Mouse (Mus musculus) stomach, embryonic 15.5 days (tissue): ENCODE results near the gene Rec8. TPM values are rescaled to one million over a fixed set of nuclear protein-coding genes. Genes with fewer than 3 reads are reported as not detected.

Source experiments
- ATAC-seq: fragments of 200-750 bp; cut with Nextera tagmentation; 2 replicates; pipeline ENCODE4 v1.8.0; 2017; ENCODE audit warnings: low read depth, moderate number of reproducible peaks, moderate TSS enrichment; ENCODE audit not compliant: insufficient read depth, low FRiP score
- H3K27ac ChIP-seq: fragments of 300-500 bp; sonication (generic); 2 replicates; pipeline ENCODE4 v1.5.1; 2015; ENCODE audit warnings: mild to moderate bottlenecking, inconsistent platforms
- H3K27me3 ChIP-seq: fragments of 300-500 bp; sonication (generic); replicated peaks from 2 replicates; pipeline ENCODE4 v1.6.1; 2015; ENCODE audit warnings: inconsistent platforms
- H3K36me3 ChIP-seq: fragments of 300-500 bp; sonication (generic); 2 replicates; pipeline ENCODE4 v1.6.1; 2015; ENCODE audit warnings: inconsistent platforms
- H3K4me1 ChIP-seq: fragments of 300-500 bp; sonication (generic); 2 replicates; pipeline ENCODE4 v1.6.1; 2015; ENCODE audit warnings: inconsistent platforms
- H3K4me2 ChIP-seq: fragments of 300-500 bp; sonication (generic); 2 replicates; pipeline ENCODE4 v1.6.1; 2015; ENCODE audit warnings: mild to moderate bottlenecking, inconsistent platforms
- H3K4me3 ChIP-seq: fragments of 300-500 bp; sonication (generic); replicated peaks from 2 replicates; pipeline ENCODE4 v1.5.1; 2015; ENCODE audit warnings: inconsistent platforms
- H3K9ac ChIP-seq: fragments of 300-500 bp; sonication (generic); 2 replicates; pipeline ENCODE4 v1.6.1; 2015; ENCODE audit warnings: inconsistent platforms
- H3K9me3 ChIP-seq: fragments of 300-500 bp; sonication (generic); 2 replicates; pipeline ENCODE4 v1.6.1; 2016; ENCODE audit warnings: inconsistent platforms
- WGBS: fragments of 180-500 bp; shearing (Covaris S2); methylation state at CpG from one replicate; pipeline ENCODE4 v1.1.7; 2015; 5-methylcytosine and 5-hydroxymethylcytosine counted together
- polyA plus RNA-seq: library from polyadenylated mRNA; unstranded; fragments of >200 nt; fragmentation: Nextera tagmentation; extraction: Ambion mirVana; gene quantifications from 2 replicates; pipeline ENCODE4 v1.2.1, GENCODE M21; 2015

The Rec8 gene
- polyA plus RNA-seq, 1 experiment from 2014 or later = 9.2 TPM

DNA sequence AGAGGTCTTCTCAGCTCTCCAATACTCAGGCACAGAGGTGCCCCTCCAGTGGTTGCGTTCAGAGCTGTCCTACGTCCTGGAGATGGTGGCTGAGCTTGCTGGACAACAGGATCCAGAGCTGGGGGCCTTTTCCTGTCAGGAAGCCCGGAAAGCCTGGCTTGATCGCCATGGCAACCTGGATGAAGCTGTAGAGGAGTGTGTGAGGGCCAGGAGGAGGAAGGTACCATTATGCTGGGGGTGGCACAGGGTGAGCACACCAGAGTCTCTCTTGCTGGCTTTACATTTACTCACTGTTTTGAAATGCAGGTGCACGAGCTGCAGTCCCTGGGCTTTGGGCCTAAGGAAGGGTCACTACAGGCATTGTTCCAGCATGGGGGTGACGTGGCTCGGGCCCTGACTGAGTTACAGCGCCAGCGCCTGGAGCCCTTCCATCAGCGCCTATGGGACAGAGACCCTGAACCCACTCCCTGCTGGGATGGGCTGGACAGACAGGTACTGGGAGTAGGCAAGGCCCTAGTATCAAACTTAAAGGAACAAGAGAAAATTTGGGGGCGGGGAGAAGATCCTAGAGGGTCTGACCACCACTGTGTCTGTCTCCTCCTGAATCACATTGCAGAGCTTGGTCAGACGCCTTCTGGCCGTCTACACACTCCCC, 21.7 kb upstream of the Rec8 start:
- Histone ChIP-seq H3K9ac (no peak overlapping the region), H3K27me3 (no peaks in the 10 kb centered on the region), H3K36me3 (peaks cover 52% of the 10 kb centered on the region), H3K4me3 (no peak overlapping the region), H3K27ac (no peak overlapping the region), H3K4me1 (0 out of 2 replicates have a peak, but pooled peaks cover 9% of the 10 kb centered on the region), H3K9me3 (no peaks in the 10 kb centered on the region), H3K4me2 (no peak overlapping the region)
- ATAC-seq = no peak
- WGBS = 79% methylated on average over 13 of the region's 13 CpGs

DNA sequence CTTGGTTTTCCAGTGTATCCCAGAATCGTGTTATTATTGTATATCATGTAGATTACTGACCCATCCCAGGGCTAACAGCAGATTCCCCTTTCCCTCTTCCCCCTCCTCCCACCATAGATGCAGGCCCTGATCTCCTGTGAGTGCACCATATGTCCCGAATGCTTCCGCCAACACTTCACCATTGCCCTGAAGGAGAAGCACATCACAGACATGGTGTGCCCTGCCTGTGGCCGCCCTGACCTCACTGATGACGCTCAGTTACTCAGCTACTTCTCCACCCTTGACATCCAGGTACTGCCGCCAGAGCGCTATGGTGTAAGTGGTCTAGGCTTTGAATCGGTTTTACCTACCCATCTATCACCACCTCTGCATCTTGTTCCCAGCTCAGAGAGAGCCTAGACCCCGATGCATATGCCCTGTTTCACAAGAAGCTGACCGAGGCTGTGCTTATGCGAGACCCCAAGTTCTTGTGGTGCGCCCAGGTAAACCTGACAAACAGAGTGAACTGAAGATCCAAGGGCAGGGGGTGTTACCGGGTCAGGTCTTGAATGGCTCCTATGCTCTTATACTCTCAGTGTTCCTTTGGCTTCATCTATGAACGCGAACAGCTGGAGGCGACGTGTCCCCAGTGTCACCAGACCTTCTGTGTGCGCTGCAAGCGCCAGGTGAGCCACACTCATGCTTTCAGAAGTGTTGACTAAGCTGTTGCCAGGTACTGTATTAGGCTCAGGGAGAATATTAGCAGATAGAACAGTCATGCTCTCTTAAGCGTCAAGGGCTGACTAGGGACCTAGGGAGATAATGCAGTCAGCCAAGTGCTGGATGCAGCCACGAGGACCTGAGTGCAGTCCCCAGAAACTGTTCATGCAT, 19.1 kb upstream of the Rec8 start:
- peaks cover 62% of the 10 kb centered on the region for H3K36me3 ChIP-seq
- no peaks in the 10 kb centered on the region for H3K27me3 ChIP-seq
- no peak overlapping the region for H3K27ac ChIP-seq
- no peak overlapping the region for H3K4me3 ChIP-seq
- WGBS = 92% methylated on average over 21 of the region's 21 CpGs
- H3K9ac ChIP-seq = no peak overlapping the region
- no peaks in the 10 kb centered on the region for H3K9me3 ChIP-seq
- no peak overlapping the region for H3K4me2 ChIP-seq
- ATAC-seq = no peak
- peaks cover 5% of the 10 kb centered on the region; the same call in 1 of the 2 replicates for H3K4me1 ChIP-seq

DNA sequence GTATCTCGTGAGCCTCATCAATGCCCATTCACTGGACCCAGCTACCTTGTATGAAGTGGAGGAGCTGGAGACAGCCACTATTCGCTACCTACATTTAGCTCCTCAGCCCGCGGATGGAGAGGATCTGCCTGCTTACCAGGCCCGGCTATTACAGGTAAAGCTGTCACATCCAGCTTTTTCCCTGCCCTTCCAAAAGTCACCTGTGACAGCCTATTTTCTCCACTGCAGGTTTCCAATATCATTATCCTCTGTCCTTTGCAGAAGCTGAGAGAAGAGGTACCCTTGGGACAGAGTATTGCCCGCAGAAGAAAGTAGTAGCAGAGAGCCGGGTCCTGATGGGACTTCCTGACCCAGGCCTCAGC, 14.6 kb upstream of the Rec8 start, which contains the start of gene Irf9:
Irf9 (plus strand) TSS at position 301 of the 362 bp plus-strand sequence.
- Histone ChIP-seq H3K36me3 (peaks cover 51% of the 10 kb centered on the region), H3K4me3 (peak within 1 kb of the TSS; percentile 45), H3K9ac (peak within 1 kb of the TSS; percentile 18; the same call in 1 of the 2 replicates), H3K27ac (peak within 1 kb of the TSS; percentile 85), H3K27me3 (no peaks in the 10 kb centered on the region), H3K4me1 (peaks cover 10% of the 10 kb centered on the region), H3K9me3 (no peaks in the 10 kb centered on the region), H3K4me2 (peak within 1 kb of the TSS; percentile 59)
- no peak for ATAC-seq
- 86% methylated on average over 7 of the region's 7 CpGs for WGBS

DNA sequence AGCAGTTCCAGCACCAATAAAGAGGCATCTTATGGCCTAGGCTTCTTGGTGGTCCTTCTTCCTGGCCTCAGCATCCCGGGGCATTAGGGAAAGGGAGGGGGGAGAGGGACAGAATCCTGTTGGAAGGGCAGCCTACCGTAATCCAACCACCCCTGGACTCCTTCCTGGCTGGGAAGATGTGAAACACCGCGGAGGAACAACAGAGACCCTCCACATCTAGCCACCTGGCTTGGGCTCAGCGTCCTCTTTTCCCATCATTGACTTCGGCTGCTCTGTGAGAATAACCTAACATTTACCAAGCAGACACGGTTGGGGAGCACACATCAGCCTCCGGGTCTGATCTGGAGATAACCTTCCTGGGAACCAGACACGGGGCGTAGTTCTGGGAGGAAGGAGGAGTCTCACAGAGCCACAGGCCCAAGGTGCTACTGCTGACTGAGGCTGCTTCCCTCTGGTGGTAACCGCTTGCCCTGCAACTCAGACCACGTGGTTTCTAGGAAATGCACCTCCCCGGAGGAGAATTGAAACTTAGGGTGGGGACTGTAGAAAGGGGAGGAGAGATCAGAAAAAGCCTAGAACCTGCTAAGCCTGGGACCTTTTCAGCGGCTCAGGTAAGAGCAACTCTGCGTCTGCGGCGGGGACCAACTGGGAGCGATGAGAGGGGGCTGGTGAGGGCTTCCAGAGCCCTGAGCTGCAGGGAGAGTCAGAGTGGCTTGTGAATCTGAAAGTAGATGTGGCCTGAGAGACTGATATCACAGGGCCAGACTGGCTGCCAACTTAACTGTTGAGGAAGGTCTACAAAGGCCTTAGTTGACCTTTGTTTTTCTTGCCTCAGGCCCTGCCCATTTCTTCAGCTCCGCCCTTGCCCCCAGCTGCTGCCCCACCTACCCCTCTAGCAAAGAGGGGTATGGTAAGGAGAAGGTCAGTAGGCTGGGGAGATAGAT, 13.9 kb upstream of the Rec8 start:
- Histone ChIP-seq H3K27ac (peak overlapping the region; percentile 85), H3K36me3 (peaks cover 52% of the 10 kb centered on the region), H3K27me3 (no peaks in the 10 kb centered on the region), H3K4me1 (peaks cover 10% of the 10 kb centered on the region), H3K4me2 (peak overlapping the region; percentile 59), H3K4me3 (peak overlapping the region; percentile 45), H3K9ac (peak overlapping the region; percentile 18; the same call in 1 of the 2 replicates), H3K9me3 (no peaks in the 10 kb centered on the region)
- WGBS = 10% methylated on average over 19 of the region's 19 CpGs
- ATAC-seq = peak; percentile 95

DNA sequence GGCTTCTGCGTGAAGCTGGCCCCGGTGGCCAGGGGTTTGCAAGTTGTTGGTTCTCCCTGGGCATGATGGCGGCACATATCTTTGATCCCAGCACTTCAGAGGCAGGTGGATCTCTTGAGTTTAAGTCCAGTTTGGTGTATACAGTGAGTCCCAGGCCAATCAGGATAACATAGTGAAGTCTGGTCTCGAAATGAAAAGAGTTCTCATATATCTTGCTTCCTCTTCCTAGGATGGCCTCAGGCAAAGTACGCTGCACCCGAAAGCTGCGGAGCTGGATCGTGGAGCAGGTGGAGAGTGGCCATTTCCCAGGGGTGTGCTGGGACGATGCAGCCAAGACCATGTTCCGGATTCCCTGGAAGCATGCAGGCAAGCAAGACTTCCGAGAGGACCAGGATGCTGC, 13.0 kb upstream of the Rec8 start:
- H3K9me3 ChIP-seq = no peaks in the 10 kb centered on the region
- H3K9ac ChIP-seq = no peak overlapping the region
- ATAC-seq = no peak
- no peak overlapping the region for H3K4me3 ChIP-seq
- H3K36me3 ChIP-seq = peaks cover 46% of the 10 kb centered on the region
- H3K4me2 ChIP-seq = peak overlapping the region; percentile 59
- H3K27ac ChIP-seq = peak overlapping the region; percentile 85; the same call in 1 of the 2 replicates
- peaks cover 10% of the 10 kb centered on the region for H3K4me1 ChIP-seq
- 90% methylated on average over 11 of the region's 11 CpGs for WGBS
- no peaks in the 10 kb centered on the region for H3K27me3 ChIP-seq

DNA sequence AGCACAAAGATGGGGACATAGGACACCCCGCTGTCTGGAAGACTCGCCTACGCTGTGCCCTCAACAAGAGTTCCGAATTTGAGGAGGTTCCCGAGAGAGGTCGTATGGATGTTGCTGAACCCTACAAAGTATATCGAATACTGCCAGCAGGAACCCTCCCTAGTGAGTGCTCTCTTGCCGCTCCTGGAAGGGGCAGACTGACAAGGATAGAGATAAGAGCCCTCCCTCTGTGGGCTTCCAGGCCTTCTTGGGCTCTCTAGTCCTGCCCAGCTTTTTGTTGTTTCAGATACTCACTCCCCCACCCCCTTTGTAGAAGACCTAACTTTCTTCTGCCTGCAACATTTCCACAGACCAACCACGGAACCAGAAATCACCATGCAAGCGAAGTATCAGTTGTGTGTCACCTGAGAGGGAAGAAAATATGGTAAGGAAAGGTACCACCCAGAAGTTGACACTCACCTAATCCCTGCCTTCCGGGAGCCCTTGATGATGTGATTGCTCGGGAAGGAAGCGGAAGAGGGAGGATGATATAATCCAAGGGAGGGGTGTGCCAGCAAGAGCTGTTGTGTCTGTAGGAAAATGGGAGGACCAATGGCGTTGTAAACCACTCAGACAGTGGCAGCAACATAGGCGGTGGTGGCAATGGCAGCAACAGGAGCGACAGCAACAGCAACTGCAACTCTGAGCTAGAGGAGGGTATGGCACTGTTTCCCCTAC, 11.9 kb upstream of the Rec8 start:
- Histone ChIP-seq H3K27me3 (no peaks in the 10 kb centered on the region), H3K36me3 (peaks cover 39% of the 10 kb centered on the region), H3K4me2 (no peak overlapping the region), H3K9me3 (no peaks in the 10 kb centered on the region), H3K4me3 (no peak overlapping the region), H3K27ac (no peak overlapping the region), H3K4me1 (peaks cover 10% of the 10 kb centered on the region), H3K9ac (no peak overlapping the region)
- ATAC-seq = no peak
- 91% methylated on average over 16 of the region's 16 CpGs for WGBS

DNA sequence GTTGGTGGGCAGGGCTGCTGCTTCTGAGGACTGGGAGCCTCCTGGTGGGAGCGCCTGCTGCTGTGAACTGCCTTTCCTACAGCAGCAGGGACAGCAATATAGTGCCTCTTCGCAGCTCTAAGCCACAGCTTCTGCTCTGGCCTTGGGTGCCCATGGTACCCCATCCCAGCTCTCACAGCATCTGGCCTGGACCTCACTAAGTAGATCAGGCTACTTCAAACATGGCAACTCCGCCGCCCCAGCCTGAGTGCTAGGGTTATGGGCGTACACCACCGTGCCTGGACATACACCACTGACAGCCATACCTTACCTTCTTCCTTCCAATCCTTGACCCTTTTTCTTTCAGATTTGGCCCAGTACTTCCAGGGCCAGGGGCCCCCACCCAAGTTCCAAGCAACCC, 9.5 kb upstream of the Rec8 start:
- Histone ChIP-seq H3K27ac (no peak overlapping the region), H3K36me3 (peaks cover 27% of the 10 kb centered on the region; the same call in 1 of the 2 replicates)
- WGBS = 91% methylated on average over 6 of the region's 6 CpGs

DNA sequence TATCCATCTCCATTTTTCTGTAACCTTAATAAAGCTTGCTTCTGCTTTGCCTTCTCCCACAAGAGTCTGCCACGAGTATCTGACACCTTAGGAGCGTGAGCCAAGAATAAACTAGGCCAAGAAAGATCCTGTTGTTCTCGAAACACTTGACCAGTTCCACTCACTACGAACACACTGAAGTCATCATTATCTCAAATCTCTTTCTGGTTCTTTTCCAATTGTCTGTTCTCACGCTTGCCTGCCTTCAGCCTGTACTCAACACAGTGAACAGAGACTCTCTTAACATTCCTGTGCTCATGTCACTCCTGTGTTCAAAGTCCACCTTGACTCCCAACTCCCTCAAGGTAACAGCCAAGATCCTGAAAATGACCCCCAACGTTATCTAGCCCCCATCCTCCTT, 4.5 kb upstream of the Rec8 start:
- no peak overlapping the region for H3K27ac ChIP-seq
- H3K4me2 ChIP-seq = no peak overlapping the region
- H3K9me3 ChIP-seq = no peaks in the 10 kb centered on the region
- H3K27me3 ChIP-seq = no peaks in the 10 kb centered on the region
- H3K36me3 ChIP-seq = peaks cover 10% of the 10 kb centered on the region; the same call in 1 of the 2 replicates
- peaks cover 4% of the 10 kb centered on the region; the same call in 1 of the 2 replicates for H3K4me1 ChIP-seq
- no peak overlapping the region for H3K4me3 ChIP-seq
- H3K9ac ChIP-seq = no peak overlapping the region
- 69% methylated on average over 6 of the region's 6 CpGs for WGBS
- ATAC-seq = no peak

More for the DNA sequence above, 9.5 kb upstream of the Rec8 start:
- Histone ChIP-seq H3K9ac (no peak overlapping the region), H3K4me2 (no peak overlapping the region), H3K27me3 (no peaks in the 10 kb centered on the region), H3K4me3 (no peak overlapping the region), H3K4me1 (peaks cover 9% of the 10 kb centered on the region), H3K9me3 (no peaks in the 10 kb centered on the region)
- ATAC-seq = no peak

DNA sequence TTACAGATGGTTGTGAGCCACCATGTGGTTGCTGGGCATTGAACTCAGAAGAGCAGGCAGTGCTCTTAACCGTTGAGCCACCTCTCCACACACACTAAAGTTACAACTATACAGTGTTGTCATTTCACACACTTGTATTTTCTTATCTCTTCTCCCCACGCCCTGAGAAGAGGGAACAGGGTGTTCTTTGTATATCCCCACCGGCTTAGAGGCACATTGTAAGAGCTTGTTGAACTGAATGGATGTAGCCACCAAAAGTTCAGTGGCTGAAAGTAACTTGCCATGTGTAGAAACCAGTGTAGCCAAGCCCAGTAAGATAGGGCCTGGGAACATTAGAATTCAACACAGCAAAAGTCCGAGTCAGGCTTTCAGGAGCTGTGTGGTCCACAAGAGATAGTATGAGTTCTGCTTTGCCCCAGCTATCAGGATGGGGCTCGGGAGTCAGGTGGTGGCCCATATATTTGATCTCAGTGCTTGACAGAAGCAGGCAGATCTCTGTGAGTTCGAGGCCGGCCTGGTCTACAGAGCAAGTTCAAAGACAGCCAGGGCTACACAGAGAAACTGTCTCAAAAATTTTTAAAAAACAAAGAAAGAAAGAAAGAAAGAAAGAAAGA, 3.2 kb upstream of the Rec8 start:
- Histone ChIP-seq H3K27ac (no peak overlapping the region), H3K4me1 (peaks cover 10% of the 10 kb centered on the region), H3K9ac (no peak overlapping the region), H3K36me3 (0 out of 2 replicates have a peak, but pooled peaks cover 2% of the 10 kb centered on the region), H3K4me2 (no peak overlapping the region), H3K27me3 (no peaks in the 10 kb centered on the region), H3K4me3 (no peak overlapping the region), H3K9me3 (no peaks in the 10 kb centered on the region)
- 68% methylated on average over 7 of the region's 7 CpGs for WGBS
- ATAC-seq = peak; percentile 51; the same call in 1 of the 2 replicates

DNA sequence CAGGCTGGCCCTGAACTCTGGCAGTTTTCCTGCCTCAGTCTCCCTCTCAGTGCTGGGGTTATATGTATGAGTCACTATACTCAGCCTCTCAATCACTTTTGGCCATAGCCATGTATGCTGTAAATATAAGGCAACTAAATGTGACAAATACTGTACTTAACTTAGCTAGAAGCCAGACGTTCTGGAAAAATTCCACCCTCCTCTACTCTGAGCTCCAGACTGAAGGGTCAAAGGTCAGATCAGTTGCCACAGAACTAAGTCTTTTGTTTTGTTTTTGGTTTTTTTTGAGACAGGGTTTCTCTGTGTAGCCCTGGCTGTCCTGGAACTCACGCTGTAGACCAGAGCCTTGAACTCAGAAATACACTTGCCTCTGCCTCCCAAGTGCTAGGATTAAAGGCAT, 2.0 kb upstream of the Rec8 start:
- ATAC-seq = no peak
- Histone ChIP-seq H3K4me2 (no peak overlapping the region), H3K9ac (no peak overlapping the region), H3K9me3 (no peaks in the 10 kb centered on the region), H3K27ac (no peak overlapping the region), H3K36me3 (no peaks in the 10 kb centered on the region), H3K4me3 (no peak overlapping the region), H3K4me1 (peaks cover 10% of the 10 kb centered on the region), H3K27me3 (no peaks in the 10 kb centered on the region)
- 43% methylated on average over 2 of the region's 2 CpGs for WGBS
